Mouse (Mus musculus) intestine, embryonic 14.5 days (tissue): ENCODE data around the gene Slain2. TPM values are rescaled to one million over a fixed set of nuclear protein-coding genes. Genes with fewer than 3 reads are reported as not detected.
A peak's percentile ranks its signal among the peaks of the same experiment; 100 is the strongest.
"Not testable (repeated sequence)": the region's sequence is repeated elsewhere in the genome, so short reads cannot be mapped to it uniquely, and the experiment has no call there.

Experiments used
- ATAC-seq: fragments of 200-750 bp; cut with Nextera tagmentation; replicated peaks from 2 replicates; pipeline ENCODE4 v1.8.0; 2017; ENCODE audit warnings: low read depth, moderate number of reproducible peaks, moderate TSS enrichment, moderate library complexity; ENCODE audit not compliant: low FRiP score, low TSS enrichment
- DNase-seq: peaks from one replicate; pipeline ENCODE4 v3.0.0-alpha.2; 2018; ENCODE audit warnings: low spot score
- H3K27ac ChIP-seq: fragments of 300-500 bp; sonication (generic); 2 replicates; pipeline ENCODE4 v1.5.1; 2014; ENCODE audit warnings: low read depth, mild to moderate bottlenecking, control low read depth
- H3K27me3 ChIP-seq: fragments of 300-500 bp; sonication (generic); replicated peaks from 2 replicates; pipeline ENCODE4 v1.6.1; 2014; ENCODE audit warnings: low read length, control low read depth; ENCODE audit not compliant: control insufficient read depth, insufficient read depth
- H3K36me3 ChIP-seq: fragments of 300-500 bp; sonication (generic); 2 replicates; pipeline ENCODE4 v1.6.1; 2014; ENCODE audit warnings: low read length, control low read depth; ENCODE audit not compliant: control insufficient read depth, insufficient read depth
- H3K4me1 ChIP-seq: fragments of 300-500 bp; sonication (generic); replicated peaks from 2 replicates; pipeline ENCODE4 v1.6.1; 2014; ENCODE audit warnings: low read length, control low read depth, mixed read lengths; ENCODE audit not compliant: control insufficient read depth, insufficient read depth
- H3K4me2 ChIP-seq: fragments of 300-500 bp; sonication (generic); 2 replicates; pipeline ENCODE4 v1.6.1; 2014; ENCODE audit warnings: low read length
- H3K4me3 ChIP-seq: fragments of 300-500 bp; sonication (generic); 2 replicates; pipeline ENCODE4 v1.5.1; 2014; ENCODE audit warnings: low read depth, low read length, control low read depth, mixed read lengths
- H3K9ac ChIP-seq: fragments of 300-500 bp; sonication (generic); 2 replicates; pipeline ENCODE4 v1.6.1; 2014; ENCODE audit warnings: mild to moderate bottlenecking, low read length
- H3K9me3 ChIP-seq: fragments of 300-500 bp; sonication (generic); 2 replicates; pipeline ENCODE4 v1.6.1; 2016; ENCODE audit warnings: low read length, control low read depth; ENCODE audit not compliant: control insufficient read depth
- WGBS: fragments of 180-500 bp; shearing (Covaris S2); extraction: QIAGEN DNeasy Blood & Tissue Kit; methylation state at CpG from one replicate; pipeline ENCODE4 v1.1.7; 2014; 5-methylcytosine and 5-hydroxymethylcytosine counted together
- polyA plus RNA-seq: library from polyadenylated mRNA; unstranded; fragments of >200 nt; fragmentation: Nextera tagmentation; extraction: Ambion mirVana; gene quantifications from 2 replicates; pipeline ENCODE4 v1.2.1, GENCODE M21; 2014

Gene Slain2
- polyA plus RNA-seq, 1 experiment from 2014 or later, result 20.9 TPM

GRCm38 (mm10) chr5:73006784-73007581, 92.9 kb downstream of the Slain2 start, which contains the start of gene Slc10a4:
TSS of gene Slc10a4 (plus strand) at chr5:73006883.
- DNase-seq, result peak; percentile 72
- 8% methylated on average over 64 of the region's 65 CpGs for WGBS
- Histone ChIP-seq H3K4me3 (peak within 1 kb of the TSS; percentile 36), H3K4me2 (peak within 1 kb of the TSS; percentile 68), H3K27ac (no peak within 1 kb of the TSS), H3K9ac (0 out of 2 replicates have a peak within 1 kb of the TSS, but pooled peaks have one; percentile 10), H3K36me3 (no peaks in the 10 kb centered on the region), H3K9me3 (no peaks in the 10 kb centered on the region), H3K27me3 (peaks cover 29% of the 10 kb centered on the region), H3K4me1 (no peaks in the 10 kb centered on the region)
- ATAC-seq, result peak; percentile 47; the same call in 1 of the 2 replicates

GRCm38 (mm10) chr5:73007582-73007959, 93.5 kb downstream of the Slain2 start:
- no peaks in the 10 kb centered on the region for H3K4me1 ChIP-seq
- no peaks in the 10 kb centered on the region for H3K9me3 ChIP-seq
- ATAC-seq (no peak), DNase-seq (no peak)
- no peak overlapping the region for H3K9ac ChIP-seq
- no peak overlapping the region for H3K27ac ChIP-seq
- H3K4me3 ChIP-seq, result peak overlapping the region; percentile 36
- H3K36me3 ChIP-seq, result no peaks in the 10 kb centered on the region
- H3K27me3 ChIP-seq, result peaks cover 31% of the 10 kb centered on the region
- WGBS, result 47% methylated on average over 5 of the region's 5 CpGs
- H3K4me2 ChIP-seq, result no peak overlapping the region

GRCm38 (mm10) chr5:73008230-73008629, 94.1 kb downstream of the Slain2 start:
- H3K4me2 ChIP-seq, H3K9me3 ChIP-seq, H3K4me3 ChIP-seq, H3K9ac ChIP-seq, DNase-seq, H3K27ac ChIP-seq, ATAC-seq, H3K36me3 ChIP-seq, H3K4me1 ChIP-seq: not testable (repeated sequence)
- WGBS, result 47% methylated on average over 8 of the region's 8 CpGs
- H3K27me3 ChIP-seq, result peaks cover 34% of the 10 kb centered on the region

GRCm38 (mm10) chr5:73011806-73012205, 97.7 kb downstream of the Slain2 start:
- 89% methylated on average over 15 of the region's 16 CpGs for WGBS
- H3K4me3 ChIP-seq, H3K9ac ChIP-seq, H3K27ac ChIP-seq, ATAC-seq, H3K36me3 ChIP-seq, H3K4me2 ChIP-seq, DNase-seq, H3K4me1 ChIP-seq, H3K9me3 ChIP-seq: not testable (repeated sequence)
- peaks cover 37% of the 10 kb centered on the region for H3K27me3 ChIP-seq

- ATAC-seq (peak; percentile 50), DNase-seq (peak; percentile 61)
- 29% methylated on average over 17 of the region's 27 CpGs for WGBS
- not testable (repeated sequence) for H3K4me1 ChIP-seq, H3K4me3 ChIP-seq, H3K36me3 ChIP-seq, H3K27ac ChIP-seq, H3K9ac ChIP-seq, H3K9me3 ChIP-seq
- Histone ChIP-seq H3K27me3 (peaks cover 26% of the 10 kb centered on the region), H3K4me2 (peak overlapping the region; percentile 65)
These were observed 98.9 kb downstream of the Slain2 start for GRCm38 (mm10) chr5:73012884-73013610.

- Histone ChIP-seq H3K27me3 (peaks cover 20% of the 10 kb centered on the region), H3K9ac (peak overlapping the region; percentile 30; the same call in 1 of the 2 replicates), H3K4me3 (peak overlapping the region; percentile 37), H3K4me2 (peak overlapping the region; percentile 65)
- not testable (repeated sequence) for H3K4me1 ChIP-seq, H3K9me3 ChIP-seq, H3K36me3 ChIP-seq, H3K27ac ChIP-seq
- WGBS, result 1% methylated on average over 38 of the region's 65 CpGs
- DNase-seq (peak; percentile 69), ATAC-seq (peak; percentile 43; the same call in 1 of the 2 replicates)
These were observed 99.6 kb downstream of the Slain2 start for GRCm38 (mm10) chr5:73013611-73014287.

GRCm38 (mm10) chr5:73014745-73015144, 100.6 kb downstream of the Slain2 start:
- Histone ChIP-seq H3K27me3 (peaks cover 20% of the 10 kb centered on the region), H3K9ac (no peak overlapping the region), H3K4me2 (no peak overlapping the region), H3K9me3 (no peaks in the 10 kb centered on the region), H3K36me3 (no peaks in the 10 kb centered on the region), H3K4me1 (no peaks in the 10 kb centered on the region), H3K4me3 (no peak overlapping the region), H3K27ac (no peak overlapping the region)
- DNase-seq (peak; percentile 59), ATAC-seq (no peak)
- WGBS, result 37% methylated on average over 9 of the region's 9 CpGs

- no peaks in the 10 kb centered on the region for H3K27me3 ChIP-seq
- H3K36me3 ChIP-seq, result peaks cover 48% of the 10 kb centered on the region
- no peaks in the 10 kb centered on the region for H3K4me1 ChIP-seq
- no peak overlapping the region for H3K4me3 ChIP-seq
- no peak overlapping the region for H3K27ac ChIP-seq
- ATAC-seq, result no peak
- H3K4me2 ChIP-seq, result no peak overlapping the region
- 90% methylated on average over 13 of the region's 13 CpGs for WGBS
- H3K9ac ChIP-seq, result no peak overlapping the region
- DNase-seq, result no peak
- no peaks in the 10 kb centered on the region for H3K9me3 ChIP-seq
These were observed 109.7 kb downstream of the Slain2 start for GRCm38 (mm10) chr5:73023801-73024200.
